Mouse (Mus musculus): Measurements from ENCODE around the gene Mrpl47.
A peak's percentile ranks its signal among the peaks of the same experiment; 100 is the strongest.
"Not testable (repeated sequence)": the region's sequence is repeated elsewhere in the genome, so short reads cannot be mapped to it uniquely, and the experiment has no call there.

Mrpl47 gene

DNA sequence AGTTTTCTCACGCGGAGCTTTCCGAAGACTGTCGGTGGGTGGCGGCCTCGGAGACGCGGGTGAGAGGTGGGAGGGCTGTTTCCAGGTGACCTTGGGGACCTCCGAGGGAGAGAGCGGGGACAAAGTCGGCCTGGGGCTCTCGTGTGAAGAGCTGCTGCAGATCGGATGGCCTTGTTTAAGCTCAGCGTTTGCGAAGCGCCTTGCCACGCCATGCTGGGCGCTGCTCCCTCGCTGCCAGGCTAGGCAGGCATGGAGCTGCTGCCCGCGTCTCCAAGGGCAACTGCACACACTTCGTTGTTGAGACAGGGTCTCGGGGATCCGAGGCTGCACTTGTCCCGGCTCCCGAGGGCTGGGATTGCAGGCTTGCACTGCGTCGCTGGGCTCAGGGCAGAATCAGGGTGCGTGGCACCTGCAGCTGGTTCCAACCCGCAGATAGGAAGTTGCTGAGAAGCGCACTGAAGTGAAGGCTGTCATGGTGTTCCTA lies at the start of gene Mrpl47:
TSS of gene Mrpl47 (minus strand) at position 434 of the 484 bp plus-strand sequence.
- DNase-seq (ENCODE audit: extremely low spot score, low spot score), result no peak

DNA sequence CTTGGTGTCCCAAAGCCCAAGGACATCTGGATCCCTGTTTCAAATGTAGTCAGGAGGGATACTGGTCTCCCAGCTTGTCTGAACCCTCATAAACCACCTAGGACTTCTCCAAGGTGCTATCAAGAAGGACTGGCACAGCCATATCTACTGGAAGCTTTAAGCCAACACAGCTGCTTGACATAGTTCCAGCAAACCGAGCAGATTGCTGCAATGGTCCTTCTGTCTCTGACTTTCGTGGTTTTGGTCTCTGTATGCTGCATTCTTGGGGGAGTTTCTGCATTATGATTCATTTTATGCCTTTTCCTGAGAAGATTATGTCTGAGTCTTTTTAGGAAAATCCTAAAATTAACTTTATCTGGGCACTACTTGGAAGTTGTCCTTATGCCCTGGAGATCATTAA lies 33.4 kb upstream of the Mrpl47 start:
- DNase-seq (ENCODE audit: extremely low spot score, low spot score), result no peak

DNA sequence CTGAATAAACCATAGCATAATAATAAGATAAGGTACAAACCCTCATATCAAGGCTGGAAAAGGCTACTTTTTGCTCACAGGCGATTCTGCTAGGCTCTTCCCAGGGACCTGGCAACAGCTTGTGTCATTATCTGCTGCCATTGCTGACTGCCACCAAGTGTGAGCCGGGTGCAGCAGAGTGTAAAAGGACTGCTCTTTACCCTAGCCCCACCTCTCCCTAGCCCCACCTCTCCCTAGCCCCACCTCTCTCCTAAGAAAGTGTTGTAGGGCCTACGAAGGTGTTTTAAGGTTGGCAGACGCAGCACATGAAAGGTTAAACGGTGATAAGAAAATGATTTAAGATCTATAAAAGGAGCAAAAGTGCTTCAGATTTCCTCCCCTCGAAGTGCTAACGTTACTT lies 26.5 kb upstream of the Mrpl47 start:
- no peak for DNase-seq (ENCODE audit: extremely low spot score, low spot score)

DNA sequence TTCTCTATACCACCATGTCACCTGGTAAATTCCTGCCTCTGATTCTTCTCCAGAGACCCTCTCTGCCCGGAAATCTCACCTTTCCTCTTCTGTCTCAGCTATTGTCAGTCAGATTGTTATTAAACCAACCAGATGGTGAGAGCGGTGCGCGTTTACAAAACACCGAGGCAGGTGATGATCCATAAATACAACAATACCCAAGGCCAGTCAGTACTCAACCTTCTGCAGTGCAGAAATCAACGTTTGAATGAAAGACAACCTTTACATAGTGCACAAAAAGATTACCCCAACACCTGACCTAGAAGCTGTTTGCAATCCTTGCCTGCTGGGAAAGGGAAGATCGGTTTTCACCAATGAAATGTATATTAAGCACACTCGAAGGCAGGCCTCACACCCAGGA lies 25.6 kb upstream of the Mrpl47 start:
- DNase-seq (ENCODE audit: extremely low spot score, low spot score), result no peak

DNA sequence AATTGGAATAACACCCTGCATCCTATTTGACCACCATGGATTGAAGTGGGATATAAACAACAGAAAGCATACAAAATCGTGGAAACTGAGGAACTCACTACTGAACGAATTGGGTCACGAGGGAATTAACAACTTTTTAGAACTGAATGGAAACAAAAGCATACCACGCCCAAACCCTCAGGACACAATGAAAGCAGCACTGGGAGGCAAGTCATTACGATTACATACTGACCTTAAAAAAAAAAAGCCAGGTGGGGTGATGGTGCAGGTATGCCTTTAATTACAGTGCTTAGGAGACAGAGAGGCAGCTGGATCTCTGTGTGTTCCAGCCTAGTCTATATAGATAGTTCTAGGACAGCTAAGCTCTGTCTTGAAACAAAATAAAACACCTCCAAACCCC lies 21.8 kb upstream of the Mrpl47 start:
- no peak for DNase-seq (ENCODE audit: extremely low spot score, low spot score)

DNA sequence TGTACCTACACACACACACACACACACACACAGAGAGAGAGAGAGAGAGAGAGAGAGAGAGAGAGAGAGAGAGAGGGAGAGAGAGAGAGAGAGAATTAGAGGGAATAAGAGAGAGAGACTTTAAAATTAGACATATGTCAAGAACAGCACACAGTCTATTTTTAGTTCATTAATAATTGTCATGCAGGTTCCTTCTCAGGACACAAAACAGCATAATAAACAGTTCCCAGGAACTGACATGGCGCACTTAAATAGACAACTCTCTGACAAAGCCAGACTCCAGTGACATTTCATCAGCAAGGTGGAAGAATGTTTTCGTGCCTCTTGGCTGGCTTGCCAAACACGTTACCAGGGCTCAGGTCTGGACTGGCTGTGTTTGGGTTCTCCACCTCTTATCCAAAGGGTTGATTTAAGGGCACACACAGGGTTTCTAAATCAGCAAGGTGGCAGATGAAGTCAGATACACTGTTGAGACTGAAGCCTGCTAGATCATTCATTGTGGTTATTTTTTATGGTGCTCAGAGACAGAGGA lies 17.0 kb upstream of the Mrpl47 start:
- no peak for DNase-seq (ENCODE audit: extremely low spot score, low spot score)

DNA sequence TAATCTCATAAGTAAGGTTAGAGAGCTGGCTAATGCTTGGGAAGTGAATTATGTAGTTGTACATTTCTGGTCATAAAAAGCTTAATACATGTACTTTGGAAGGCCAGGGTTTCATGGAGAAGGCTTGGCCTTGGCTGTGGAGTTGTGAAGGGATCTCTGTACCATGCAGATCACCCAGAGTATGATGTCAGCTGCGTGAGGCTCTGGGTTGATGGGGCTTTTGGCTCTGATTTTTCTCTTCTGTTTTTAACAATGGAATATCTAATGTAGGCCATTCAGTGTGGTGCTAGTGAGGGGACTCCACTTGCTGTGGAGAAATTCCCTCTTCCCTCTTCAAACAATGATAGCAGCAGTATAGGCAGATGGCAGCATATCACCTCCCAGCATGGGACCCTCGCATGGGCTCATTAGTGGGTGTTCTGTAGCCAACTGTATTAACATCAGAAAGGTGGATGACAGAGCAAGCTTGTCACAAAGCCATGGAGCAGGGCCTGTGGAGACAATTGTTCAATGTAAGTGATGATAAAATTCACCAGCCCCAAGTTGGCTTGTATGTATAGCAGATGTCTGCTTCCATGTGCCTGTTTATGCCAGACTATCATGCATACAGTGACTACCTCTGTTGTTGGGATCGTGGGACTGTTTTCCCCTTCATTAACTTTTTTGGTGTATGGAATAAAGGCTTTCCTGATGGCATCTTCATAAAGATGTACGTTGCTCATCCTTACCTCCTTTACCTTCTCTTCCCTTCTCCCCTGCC lies 12.6 kb upstream of the Mrpl47 start:
- DNase-seq (ENCODE audit: extremely low spot score, low spot score), result no peak

DNA sequence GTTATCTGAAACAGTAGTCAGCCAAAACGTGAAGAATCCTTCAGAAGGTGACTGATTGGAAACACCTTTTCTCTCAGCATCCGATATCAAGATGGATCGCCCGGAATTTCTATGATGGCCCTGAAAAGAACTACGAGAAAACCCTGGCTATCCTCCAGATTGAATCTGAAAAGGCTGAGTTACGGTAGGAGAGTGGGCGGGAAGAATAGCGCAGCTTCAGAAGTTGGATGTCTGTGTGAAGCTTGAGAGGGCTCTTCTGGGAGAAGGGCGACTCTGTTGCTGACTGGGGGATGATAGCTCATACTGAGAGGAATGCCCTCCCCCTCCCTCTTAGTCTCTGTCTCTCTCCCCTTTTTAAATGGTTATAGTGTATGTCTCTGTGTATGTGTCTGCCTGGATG lies 11.0 kb upstream of the Mrpl47 start:
- no peak for DNase-seq (ENCODE audit: extremely low spot score, low spot score)

DNA sequence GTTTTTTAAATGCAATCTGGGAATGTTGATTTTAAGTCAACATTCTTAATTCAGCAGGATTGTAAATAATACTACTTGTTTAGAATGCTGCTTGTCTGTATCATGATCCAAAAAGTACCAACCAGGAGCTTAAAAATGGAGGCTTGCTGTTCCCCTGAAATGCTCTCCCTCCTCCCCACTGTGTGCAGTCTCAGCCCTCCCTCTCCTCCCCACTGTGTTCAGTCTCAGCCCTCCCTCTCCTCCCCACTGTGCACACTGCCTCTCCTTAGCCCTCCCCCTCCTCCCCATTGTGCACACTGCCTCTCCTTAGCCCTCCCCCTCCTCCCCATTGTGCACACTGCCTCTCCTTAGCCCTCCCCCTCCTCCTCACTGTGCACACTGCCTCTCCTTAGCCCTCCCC lies 8.0 kb upstream of the Mrpl47 start:
- DNase-seq (ENCODE audit: extremely low spot score, low spot score), result not testable (repeated sequence)

DNA sequence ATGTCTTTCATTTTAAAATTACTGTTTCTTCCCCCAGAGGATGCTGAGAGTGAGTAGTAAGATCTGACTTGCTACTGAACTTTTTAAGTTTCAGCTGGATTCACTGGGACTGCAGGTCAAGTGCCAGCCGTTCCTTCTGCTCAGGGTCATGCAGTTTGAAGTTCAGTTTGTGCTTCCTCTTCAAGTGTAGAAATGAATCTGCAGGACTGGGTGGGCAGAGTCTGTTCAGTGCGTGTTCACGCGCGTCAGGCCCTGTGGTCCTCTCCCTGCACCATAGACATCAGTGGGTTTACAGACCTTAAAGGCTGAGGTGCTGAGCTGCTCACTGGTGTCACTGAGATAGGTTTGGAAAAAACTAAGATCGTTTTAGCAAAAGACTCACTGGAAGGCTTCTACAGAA lies 7.6 kb upstream of the Mrpl47 start:
- DNase-seq (ENCODE audit: extremely low spot score, low spot score), result no peak

DNA sequence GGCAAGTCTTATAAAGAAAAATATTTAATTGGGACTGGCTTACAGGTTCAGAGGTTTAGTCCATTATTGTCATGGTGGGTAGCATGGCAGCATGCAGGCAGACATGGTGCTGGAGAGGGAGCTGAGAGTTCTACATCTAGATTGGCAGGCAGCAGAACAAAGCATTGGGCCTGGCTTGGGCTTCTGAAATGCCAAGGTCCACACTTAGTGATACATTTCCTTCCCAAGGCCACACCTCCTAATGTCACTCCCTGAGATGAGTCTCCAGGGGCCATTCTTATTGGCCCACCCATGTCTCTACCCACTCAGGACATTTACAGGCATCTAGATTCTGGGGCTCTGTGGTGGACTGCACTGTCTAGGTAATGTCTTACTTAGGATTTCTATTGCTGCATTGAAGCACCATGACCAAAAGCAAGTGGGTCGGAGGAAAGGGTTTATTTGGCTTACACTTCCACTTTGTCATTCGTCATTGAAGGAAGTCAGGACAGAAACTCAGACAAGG lies 4.9 kb upstream of the Mrpl47 start:
- DNase-seq (ENCODE audit: extremely low spot score, low spot score), result no peak

DNA sequence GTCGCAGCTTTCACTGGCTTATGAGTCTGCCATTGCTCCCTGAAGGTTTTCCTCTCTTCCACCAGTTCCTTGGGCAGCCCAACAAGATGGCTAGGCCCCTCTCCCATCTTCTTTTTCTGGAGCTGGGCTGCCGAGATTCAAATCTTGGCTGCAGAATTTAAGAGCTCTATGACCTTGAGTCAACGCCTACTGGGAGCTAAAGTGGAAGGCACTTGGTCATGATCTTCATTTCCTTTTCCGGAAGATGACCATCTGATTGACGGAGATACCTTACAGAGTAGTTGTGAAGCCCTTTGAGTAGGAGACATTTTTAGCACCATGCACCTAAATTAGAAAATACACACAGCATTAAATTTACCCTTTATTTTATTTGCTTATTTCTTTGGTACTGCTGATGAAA lies 1.1 kb upstream of the Mrpl47 start:
- no peak for DNase-seq (ENCODE audit: extremely low spot score, low spot score)

DNA sequence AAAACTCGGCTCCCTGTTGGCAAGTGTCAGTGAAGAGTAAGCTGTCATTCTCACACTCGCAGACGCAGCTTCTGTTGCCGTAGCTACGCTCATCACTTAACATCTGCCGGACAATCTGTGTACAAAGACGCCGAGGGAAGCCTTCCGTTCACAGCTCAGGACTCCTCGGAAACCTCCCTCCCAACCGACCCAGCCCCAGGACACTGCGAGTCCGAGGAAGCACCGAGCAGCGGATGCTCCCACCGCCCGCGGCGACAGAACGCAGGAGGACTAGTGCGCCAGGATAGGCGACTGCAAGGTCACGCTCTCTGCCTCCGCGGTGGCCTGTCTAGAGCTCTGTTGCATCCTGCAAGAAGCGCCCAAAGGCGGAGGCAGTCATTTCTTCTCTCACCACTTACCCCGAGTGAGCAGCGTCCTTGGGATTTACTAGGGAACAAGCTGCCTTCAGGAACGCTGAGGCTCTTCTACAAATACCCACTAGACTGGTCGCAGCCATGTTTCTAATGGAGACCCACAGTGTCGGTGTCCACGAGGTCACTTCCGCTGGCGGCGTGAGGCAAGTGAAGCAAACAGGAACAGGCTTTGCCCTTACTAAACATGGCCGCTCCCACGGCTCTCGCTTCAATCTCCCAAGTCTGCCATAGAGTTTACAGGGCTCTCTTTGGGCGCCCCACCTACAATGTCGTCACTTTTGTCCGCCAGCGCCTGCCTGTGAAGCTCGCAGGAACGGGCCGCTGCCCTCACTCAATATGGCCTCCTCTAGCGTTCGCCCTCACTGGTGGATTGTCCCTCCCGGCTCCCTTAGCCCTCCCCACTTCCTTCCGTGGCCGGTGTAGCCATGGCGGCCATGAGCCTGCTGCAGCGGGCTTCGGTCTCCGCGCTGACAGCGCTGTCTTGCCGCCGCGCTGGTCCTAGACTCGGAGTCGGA lies 897 bp downstream of the Mrpl47 start, which contains the start of gene Ndufb5:
TSS of gene Ndufb5 (plus strand) at position 747 of the 928 bp plus-strand sequence.
- peak; percentile 96 for DNase-seq (ENCODE audit: extremely low spot score, low spot score)

DNA sequence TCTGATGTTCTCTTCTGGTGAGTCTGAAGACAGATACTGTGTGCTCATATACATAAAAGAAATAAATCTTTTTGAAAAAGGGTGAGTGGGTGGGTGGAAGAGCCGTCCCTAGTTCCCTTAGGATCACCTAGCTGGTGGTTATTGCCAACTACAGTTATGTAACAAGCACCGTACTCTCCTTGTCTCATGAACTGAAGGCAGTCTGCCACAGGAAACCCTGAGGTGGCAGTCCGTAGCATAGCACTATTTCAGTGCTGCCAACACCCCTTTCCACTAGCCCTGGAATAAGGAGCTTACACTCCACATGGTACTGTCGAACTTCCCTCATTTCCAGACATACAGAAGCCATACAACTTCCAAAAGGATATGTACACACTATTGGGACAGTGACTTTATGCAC lies 9.5 kb downstream of the Mrpl47 start:
- DNase-seq (ENCODE audit: extremely low spot score, low spot score), result no peak

DNA sequence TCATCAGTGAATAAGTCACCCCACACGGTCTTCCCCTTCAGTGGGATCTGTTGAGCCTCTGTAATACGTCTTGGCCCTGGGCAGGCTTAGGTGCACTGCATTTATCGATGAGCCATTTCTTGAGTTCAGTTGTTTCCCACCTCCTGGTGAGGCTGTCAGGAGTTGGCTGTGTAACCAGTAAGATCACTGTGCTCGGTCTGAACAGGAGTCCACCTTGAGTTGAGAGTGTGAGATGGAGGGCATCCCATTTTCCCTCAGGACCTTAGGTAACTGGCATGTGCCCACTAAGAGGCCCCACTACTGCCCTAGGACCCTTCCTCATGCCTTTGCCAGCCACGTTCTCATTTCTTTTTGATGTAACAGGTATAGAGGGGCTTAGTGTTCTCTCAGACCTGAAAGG lies 11.5 kb downstream of the Mrpl47 start:
- DNase-seq (ENCODE audit: extremely low spot score, low spot score), result no peak

DNA sequence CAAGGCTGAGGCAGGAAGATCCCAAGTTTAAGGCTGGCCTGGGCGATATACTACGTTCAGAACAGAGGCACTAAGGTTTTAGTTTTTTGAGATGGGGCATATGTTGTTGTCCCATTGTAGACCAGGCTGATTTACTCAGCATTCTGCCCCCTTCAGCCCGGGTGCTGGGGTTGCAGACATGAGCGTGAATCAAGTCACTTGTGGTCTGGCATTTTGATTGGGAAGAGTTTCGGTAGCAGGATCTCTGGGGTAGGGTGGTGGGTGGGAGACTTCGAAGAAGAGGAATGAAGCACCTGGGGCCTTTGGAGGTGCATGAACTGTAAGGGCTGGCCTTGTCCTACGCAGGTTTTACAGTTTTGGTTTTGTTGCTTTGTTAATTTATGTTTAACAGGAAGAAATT lies 13.2 kb downstream of the Mrpl47 start:
- no peak for DNase-seq (ENCODE audit: extremely low spot score, low spot score)

DNA sequence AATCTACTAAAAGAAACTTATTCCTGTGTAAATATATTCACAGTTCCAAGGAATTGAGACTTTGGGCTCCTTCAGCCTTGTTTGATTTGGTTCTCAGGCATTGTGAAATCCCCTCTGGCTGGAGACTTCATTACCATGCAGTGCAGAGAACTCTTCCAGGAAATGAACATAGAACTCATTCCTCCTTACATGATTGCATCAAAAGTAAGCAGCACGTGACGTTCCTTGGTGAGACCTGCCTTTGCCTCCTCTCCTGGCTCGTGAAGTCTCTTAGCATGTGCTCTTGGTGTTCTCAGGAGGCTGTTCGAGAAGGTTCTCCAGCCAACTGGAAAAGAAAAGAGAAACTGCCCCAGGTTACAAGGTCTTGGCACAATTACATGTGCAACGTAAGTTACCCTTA lies 19.1 kb downstream of the Mrpl47 start:
- DNase-seq (ENCODE audit: extremely low spot score, low spot score), result no peak

DNA sequence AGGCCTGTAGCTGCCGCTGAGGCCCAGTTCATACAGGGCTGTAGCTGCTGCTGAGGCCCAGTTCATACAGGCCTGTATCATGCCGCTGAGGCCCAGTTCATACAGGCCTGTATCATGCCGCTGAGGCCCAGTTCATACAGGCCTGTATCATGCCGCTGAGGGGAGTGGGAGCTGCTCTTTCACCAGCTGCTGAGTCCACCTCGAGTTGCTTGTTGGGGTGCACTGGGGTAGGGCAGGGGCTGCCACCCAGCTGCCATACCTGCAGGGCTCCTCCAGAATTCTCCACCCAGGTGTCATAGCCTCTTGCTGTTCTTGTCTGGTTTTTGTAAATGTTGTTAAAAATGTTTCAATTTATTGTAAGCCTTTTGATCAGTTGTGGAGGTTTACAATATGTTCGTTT lies 20.0 kb downstream of the Mrpl47 start:
- DNase-seq (ENCODE audit: extremely low spot score, low spot score), result not testable (repeated sequence)

DNA sequence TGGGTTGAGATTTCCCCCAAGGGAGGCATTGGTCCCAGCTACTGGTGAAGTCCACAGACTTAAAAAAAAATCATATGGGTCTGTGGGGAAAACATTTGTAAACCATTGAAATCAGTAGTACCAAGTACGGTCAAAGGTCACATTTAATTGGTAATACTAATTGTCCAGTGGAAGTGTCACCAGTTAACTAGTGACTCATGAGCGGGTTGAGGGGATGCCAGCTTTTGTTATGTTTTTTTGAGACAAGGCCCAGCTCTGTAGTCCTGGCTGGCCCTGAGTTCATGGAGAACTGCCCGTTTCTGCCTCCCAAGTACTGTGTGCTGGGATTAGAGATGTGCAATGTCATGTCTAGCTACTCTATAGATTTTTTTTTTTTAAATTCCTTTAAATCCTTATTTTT lies 23.7 kb downstream of the Mrpl47 start:
- no peak for DNase-seq (ENCODE audit: extremely low spot score, low spot score)

DNA sequence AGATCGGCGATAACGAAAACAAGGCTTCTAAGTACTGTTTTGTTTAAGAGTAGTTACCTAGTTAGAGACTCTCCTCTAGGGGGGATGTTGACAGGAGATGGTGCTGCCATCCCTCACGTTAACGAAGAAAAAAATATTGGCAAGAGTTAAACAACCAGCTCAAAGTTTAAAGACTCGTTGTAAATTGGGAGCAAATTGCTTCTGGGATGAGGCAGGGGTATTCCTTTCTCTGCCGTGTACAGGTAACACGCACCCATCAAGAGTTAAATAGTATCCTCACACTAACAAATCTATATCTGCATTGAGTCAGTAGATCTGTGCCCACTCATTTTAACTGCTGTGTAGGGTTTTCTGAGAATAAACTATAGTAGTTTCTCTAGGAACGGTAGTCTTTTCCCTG lies 28.0 kb downstream of the Mrpl47 start:
- no peak for DNase-seq (ENCODE audit: extremely low spot score, low spot score)

DNA sequence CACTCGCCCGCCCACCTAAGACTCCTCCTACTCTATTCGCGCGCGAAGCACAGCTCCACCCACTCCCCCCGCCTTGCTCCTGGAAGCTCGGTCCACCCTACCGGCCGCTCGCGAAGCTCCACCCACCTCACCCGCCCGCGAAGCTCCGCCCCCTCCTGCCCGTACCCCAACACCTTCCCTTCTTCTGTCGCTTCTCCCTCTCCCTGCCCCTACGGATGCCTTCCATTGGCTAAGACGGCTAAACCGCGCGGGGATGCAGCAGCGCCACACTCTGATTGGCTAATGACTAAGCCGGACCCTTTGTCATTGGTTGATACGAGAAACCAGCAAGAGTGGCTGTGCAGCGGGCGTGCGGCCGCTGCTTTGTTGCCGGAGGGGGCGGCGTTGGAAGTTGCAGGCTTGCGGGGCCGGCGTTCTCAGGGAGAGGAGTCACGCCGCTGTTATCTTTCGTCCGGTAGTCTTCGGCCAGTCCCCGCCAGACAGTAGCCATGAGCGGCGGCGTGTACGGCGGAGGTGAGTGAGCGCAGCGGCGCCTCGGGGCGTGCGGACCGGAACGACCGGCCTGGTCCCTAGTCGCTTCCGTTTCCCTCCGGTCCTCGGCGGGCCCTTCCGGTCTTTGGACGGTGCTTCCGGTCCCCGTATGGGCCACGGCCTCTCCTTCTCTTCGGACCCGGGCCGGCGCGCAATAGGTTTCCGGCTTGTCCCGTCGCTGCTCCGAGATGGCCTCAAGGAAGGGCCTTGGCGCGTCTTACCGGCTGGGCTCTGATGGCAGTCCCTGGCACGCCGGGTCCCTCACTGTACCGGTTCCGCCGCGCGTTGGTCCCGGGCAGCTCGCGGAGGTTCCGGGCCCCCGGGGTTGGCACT lies 28.8 kb downstream of the Mrpl47 start:
- DNase-seq (ENCODE audit: extremely low spot score, low spot score), result peak; percentile 98

Measured in neural tube, embryonic 10.5 days (tissue).